Mouse (Mus musculus) myocyte (in vitro differentiated cells): ENCODE data around the gene Mylk. TPM values are rescaled to one million over a fixed set of nuclear protein-coding genes. Genes with fewer than 3 reads are reported as not detected.

ENCODE experiments used
- H3K27me3 ChIP-seq: one replicate; pipeline ENCODE4 v1.6.1; 2011; ENCODE audit not compliant: control insufficient read depth, insufficient read depth, insufficient read length
- H3K36me3 ChIP-seq: one replicate; pipeline ENCODE4 v1.6.1; 2011; ENCODE audit not compliant: control insufficient read depth, insufficient read depth
- H3K4me2 ChIP-seq: one replicate; pipeline ENCODE4 v1.6.1; 2011; ENCODE audit warnings: low read depth, control low read depth
- H3K4me3 ChIP-seq: one replicate; pipeline ENCODE4 v1.5.1; 2011; ENCODE audit warnings: mild to moderate bottlenecking, control low read depth, moderate library complexity
- H3K79me2 ChIP-seq: one replicate; pipeline ENCODE4 v1.6.1; 2011; ENCODE audit not compliant: control insufficient read depth, insufficient read depth
- H3ac ChIP-seq: one replicate; pipeline ENCODE4 v1.6.1; 2011; ENCODE audit not compliant: control insufficient read depth, insufficient read length
- CEBPB ChIP-seq: IDR thresholded peaks from 2 replicates; pipeline ENCODE4 v1.6.1; 2011; ENCODE audit warnings: mild to moderate bottlenecking, moderate library complexity; ENCODE audit not compliant: poor library complexity, insufficient read depth, severe bottlenecking
- E2F4 ChIP-seq: IDR thresholded peaks from one replicate; pipeline ENCODE4 v1.6.1; 2011; ENCODE audit warnings: mild to moderate bottlenecking, control low read depth, moderate library complexity; ENCODE audit not compliant: insufficient read depth
- MAX ChIP-seq: IDR thresholded peaks from one replicate; pipeline ENCODE4 v1.6.1; 2011; ENCODE audit warnings: low read depth, mild to moderate bottlenecking, control low read depth
- MYOD1 ChIP-seq, 3 experiments: IDR thresholded peaks; one replicate each; pipeline ENCODE4 v1.6.1; 2011; ENCODE audit warnings: control low read depth in 2 of 3, low read depth in 2 of 3, mild to moderate bottlenecking in 2 of 3, moderate library complexity in 1 of 3; ENCODE audit not compliant: insufficient read length in 2 of 3, control insufficient read depth in 1 of 3
- MYOG ChIP-seq, 3 experiments: IDR thresholded peaks; one replicate each; pipeline ENCODE4 v1.6.1; 2011; ENCODE audit warnings: control low read depth in 2 of 3, low read depth in 2 of 3, mild to moderate bottlenecking in 2 of 3; ENCODE audit not compliant: insufficient read length in 2 of 3, control insufficient read depth in 1 of 3, insufficient read depth in 1 of 3
- POLR2A ChIP-seq: IDR thresholded peaks from one replicate; pipeline ENCODE4 v1.6.1; 2011; ENCODE audit warnings: low read depth, mild to moderate bottlenecking, control low read depth, moderate library complexity; ENCODE audit not compliant: insufficient read length
- POLR2AphosphoS2 ChIP-seq: IDR thresholded peaks from one replicate; pipeline ENCODE4 v1.6.1; 2011; ENCODE audit warnings: low read depth, control low read depth; ENCODE audit not compliant: insufficient read length
- REST ChIP-seq: IDR thresholded peaks from one replicate; pipeline ENCODE4 v1.6.1; 2011; ENCODE audit warnings: mild to moderate bottlenecking, control low read depth, moderate library complexity; ENCODE audit not compliant: insufficient read depth, insufficient read length
- SRF ChIP-seq: IDR thresholded peaks from one replicate; pipeline ENCODE4 v1.6.1; 2011; ENCODE audit warnings: low read depth; ENCODE audit not compliant: control insufficient read depth, insufficient read length
- TCF12 ChIP-seq: IDR thresholded peaks from one replicate; pipeline ENCODE4 v1.6.1; 2011; ENCODE audit warnings: mild to moderate bottlenecking, control low read depth; ENCODE audit not compliant: poor library complexity, insufficient read depth, severe bottlenecking
- TCF3 ChIP-seq: IDR thresholded peaks from one replicate; pipeline ENCODE4 v1.6.1; 2011; ENCODE audit warnings: low read depth, control low read depth; ENCODE audit not compliant: insufficient read length
- USF1 ChIP-seq: IDR thresholded peaks from one replicate; pipeline ENCODE4 v1.6.1; 2011; ENCODE audit warnings: low read depth, mild to moderate bottlenecking, control low read depth, moderate library complexity
- polyA plus RNA-seq: library from polyadenylated mRNA; unstranded; fragments of >200 nt; fragmentation: generic; extraction: Trizol; gene quantifications from one replicate; pipeline ENCODE4 v1.2.1, GENCODE M21; 2012; ENCODE audit warnings: missing spikeins

Mylk gene
- polyA plus RNA-seq, 1 experiment, result 2.1 TPM

GRCm38 (mm10) chr16:34902761-34903160 lies 157.8 kb downstream of the Mylk start:
- H3ac ChIP-seq, result no peak overlapping the region
- no peak overlapping the region for H3K4me2 ChIP-seq
- no peak for TF ChIP-seq MYOG (IDR thresholded peaks at IDR 0.05; ENCODE audit: control insufficient read depth in 1 of 3, insufficient read depth in 1 of 3, insufficient read length in 2 of 3, low read depth in 2 of 3)
- TF ChIP-seq MYOD1 (IDR thresholded peaks at IDR 0.05; ENCODE audit: control insufficient read depth in 1 of 3, insufficient read length in 2 of 3, low read depth in 2 of 3), result no peak
- TF ChIP-seq CEBPB, result no peak
- no peak for TF ChIP-seq TCF3
- no peak for TF ChIP-seq E2F4
- TF ChIP-seq MAX, result no peak
- no peak for TF ChIP-seq POLR2AphosphoS2
- TF ChIP-seq REST, result no peak
- TF ChIP-seq POLR2A, result no peak
- TF ChIP-seq USF1, result no peak
- no peak for TF ChIP-seq TCF12
- TF ChIP-seq SRF, result no peak
- H3K27me3 ChIP-seq, result peaks cover 32% of the 10 kb centered on the region
- H3K36me3 ChIP-seq, result no peaks in the 10 kb centered on the region
- H3K79me2 ChIP-seq, result no peaks in the 10 kb centered on the region
- H3K4me3 ChIP-seq, result no peak overlapping the region

- H3K4me3 ChIP-seq, result no peak overlapping the region
- no peak overlapping the region for H3K4me2 ChIP-seq
- no peaks in the 10 kb centered on the region for H3K79me2 ChIP-seq
- TF ChIP-seq TCF3, result no peak
- TF ChIP-seq E2F4, result no peak
- no peak for TF ChIP-seq POLR2A
- TF ChIP-seq TCF12, result no peak
- TF ChIP-seq USF1, result no peak
- TF ChIP-seq CEBPB, result no peak
- TF ChIP-seq REST, result no peak
- no peak for TF ChIP-seq MYOD1 (IDR thresholded peaks at IDR 0.05; ENCODE audit: control insufficient read depth in 1 of 3, insufficient read length in 2 of 3, low read depth in 2 of 3)
- TF ChIP-seq POLR2AphosphoS2, result no peak
- no peak for TF ChIP-seq SRF
- H3K27me3 ChIP-seq, result peaks cover 27% of the 10 kb centered on the region
- H3ac ChIP-seq, result no peak overlapping the region
- no peaks in the 10 kb centered on the region for H3K36me3 ChIP-seq
Measured at GRCm38 (mm10) chr16:34904876-34905275, 159.9 kb downstream of the Mylk start.

- Histone ChIP-seq H3ac (no peak overlapping the region), H3K4me2 (no peak overlapping the region), H3K79me2 (no peaks in the 10 kb centered on the region), H3K27me3 (peaks cover 37% of the 10 kb centered on the region), H3K36me3 (no peaks in the 10 kb centered on the region), H3K4me3 (no peak overlapping the region)
- TF ChIP-seq POLR2AphosphoS2 (no peak), POLR2A (no peak), USF1 (no peak), MYOD1 (IDR thresholded peaks at IDR 0.05; ENCODE audit: control insufficient read depth in 1 of 3, insufficient read length in 2 of 3, low read depth in 2 of 3) (no peak), TCF12 (no peak), MYOG (IDR thresholded peaks at IDR 0.05; ENCODE audit: control insufficient read depth in 1 of 3, insufficient read depth in 1 of 3, insufficient read length in 2 of 3, low read depth in 2 of 3) (no peak), MAX (no peak), E2F4 (no peak), TCF3 (no peak), CEBPB (no peak), REST (no peak), SRF (no peak)
Measured at GRCm38 (mm10) chr16:34909437-34909836, 164.4 kb downstream of the Mylk start.

- Histone ChIP-seq H3K36me3 (no peaks in the 10 kb centered on the region), H3ac (no peak overlapping the region)
- TF ChIP-seq MAX, result no peak
- no peak for TF ChIP-seq POLR2A
- no peak for TF ChIP-seq REST
- no peak for TF ChIP-seq MYOG (IDR thresholded peaks at IDR 0.05; ENCODE audit: control insufficient read depth in 1 of 3, insufficient read depth in 1 of 3, insufficient read length in 2 of 3, low read depth in 2 of 3)
- no peak for TF ChIP-seq USF1
- no peak for TF ChIP-seq TCF12
- TF ChIP-seq MYOD1 (IDR thresholded peaks at IDR 0.05; ENCODE audit: control insufficient read depth in 1 of 3, insufficient read length in 2 of 3, low read depth in 2 of 3), result no peak
- no peak for TF ChIP-seq CEBPB
Measured at GRCm38 (mm10) chr16:34917373-34917900, 172.4 kb downstream of the Mylk start.

More at GRCm38 (mm10) chr16:34917373-34917900, 172.4 kb downstream of the Mylk start:
- Histone ChIP-seq H3K4me3 (no peak overlapping the region), H3K4me2 (no peak overlapping the region), H3K27me3 (peaks cover 28% of the 10 kb centered on the region), H3K79me2 (no peaks in the 10 kb centered on the region)
